Mouse (Mus musculus): ENCODE measurements around the gene Sfmbt1.

Sfmbt1 gene

GRCm38 (mm10) chr14:30825021-30825475 is 110.4 kb downstream of the Sfmbt1 start:
- in situ Hi-C loops (cut with MboI), result no loop called here

GRCm38 (mm10) chr14:30825476-30826131 is 111.0 kb downstream of the Sfmbt1 start, which contains the start of gene Tmem110:
TSS of gene Tmem110 (plus strand) at chr14:30825590.
- in situ Hi-C loops (cut with MboI), result no loop called here

- in situ Hi-C loops (cut with MboI), result no loop called here
Measured at GRCm38 (mm10) chr14:30826174-30827140, 111.8 kb downstream of the Sfmbt1 start.

GRCm38 (mm10) chr14:30827480-30827879 is 112.8 kb downstream of the Sfmbt1 start:
- in situ Hi-C loops (cut with MboI), result no loop called here

- in situ Hi-C loops (cut with MboI), result no loop called here
Measured at GRCm38 (mm10) chr14:30828077-30828476, 113.4 kb downstream of the Sfmbt1 start.

- in situ Hi-C loops (cut with MboI), result no loop called here
Measured at GRCm38 (mm10) chr14:30828635-30829460, 114.2 kb downstream of the Sfmbt1 start.

- in situ Hi-C loops (cut with MboI), result no loop called here
Measured at GRCm38 (mm10) chr14:30837416-30837996, 122.9 kb downstream of the Sfmbt1 start.

GRCm38 (mm10) chr14:30843701-30844100 is 129.1 kb downstream of the Sfmbt1 start:
- in situ Hi-C loops (cut with MboI), result no loop called here

GRCm38 (mm10) chr14:30850504-30850903 is 135.9 kb downstream of the Sfmbt1 start:
- in situ Hi-C loops (cut with MboI), result no loop called here

- in situ Hi-C loops (cut with MboI), result no loop called here
Measured at GRCm38 (mm10) chr14:30852325-30852724, 137.7 kb downstream of the Sfmbt1 start.

- in situ Hi-C loops (cut with MboI), result no loop called here
Measured at GRCm38 (mm10) chr14:30855316-30855715, 140.7 kb downstream of the Sfmbt1 start.

- in situ Hi-C loops (cut with MboI), result no loop called here
Measured at GRCm38 (mm10) chr14:30856885-30857507, 142.3 kb downstream of the Sfmbt1 start.

GRCm38 (mm10) chr14:30857990-30858389 is 143.3 kb downstream of the Sfmbt1 start:
- in situ Hi-C loops (cut with MboI), result no loop called here

GRCm38 (mm10) chr14:30861421-30862125 is 146.9 kb downstream of the Sfmbt1 start:
- in situ Hi-C loops (cut with MboI), result no loop called here

- in situ Hi-C loops (cut with MboI), result no loop called here
Measured at GRCm38 (mm10) chr14:30862368-30862767, 147.7 kb downstream of the Sfmbt1 start.

- in situ Hi-C loops (cut with MboI), result no loop called here
Measured at GRCm38 (mm10) chr14:30865311-30865710, 150.7 kb downstream of the Sfmbt1 start.

GRCm38 (mm10) chr14:30867042-30867441 is 152.4 kb downstream of the Sfmbt1 start:
- in situ Hi-C loops (cut with MboI), result no loop called here

GRCm38 (mm10) chr14:30868826-30869225 is 154.2 kb downstream of the Sfmbt1 start:
- in situ Hi-C loops (cut with MboI), result no loop called here

- in situ Hi-C loops (cut with MboI), result no loop called here
Measured at GRCm38 (mm10) chr14:30869391-30869801, 154.7 kb downstream of the Sfmbt1 start.

Measured in mature B cell (primary cell).